Mouse (Mus musculus): ENCODE measurements around the gene Grm2. TPM values are rescaled to one million over a fixed set of nuclear protein-coding genes. Genes with fewer than 3 reads are reported as not detected.

Grm2 gene
- not detected for total RNA-seq (2021)

DNA sequence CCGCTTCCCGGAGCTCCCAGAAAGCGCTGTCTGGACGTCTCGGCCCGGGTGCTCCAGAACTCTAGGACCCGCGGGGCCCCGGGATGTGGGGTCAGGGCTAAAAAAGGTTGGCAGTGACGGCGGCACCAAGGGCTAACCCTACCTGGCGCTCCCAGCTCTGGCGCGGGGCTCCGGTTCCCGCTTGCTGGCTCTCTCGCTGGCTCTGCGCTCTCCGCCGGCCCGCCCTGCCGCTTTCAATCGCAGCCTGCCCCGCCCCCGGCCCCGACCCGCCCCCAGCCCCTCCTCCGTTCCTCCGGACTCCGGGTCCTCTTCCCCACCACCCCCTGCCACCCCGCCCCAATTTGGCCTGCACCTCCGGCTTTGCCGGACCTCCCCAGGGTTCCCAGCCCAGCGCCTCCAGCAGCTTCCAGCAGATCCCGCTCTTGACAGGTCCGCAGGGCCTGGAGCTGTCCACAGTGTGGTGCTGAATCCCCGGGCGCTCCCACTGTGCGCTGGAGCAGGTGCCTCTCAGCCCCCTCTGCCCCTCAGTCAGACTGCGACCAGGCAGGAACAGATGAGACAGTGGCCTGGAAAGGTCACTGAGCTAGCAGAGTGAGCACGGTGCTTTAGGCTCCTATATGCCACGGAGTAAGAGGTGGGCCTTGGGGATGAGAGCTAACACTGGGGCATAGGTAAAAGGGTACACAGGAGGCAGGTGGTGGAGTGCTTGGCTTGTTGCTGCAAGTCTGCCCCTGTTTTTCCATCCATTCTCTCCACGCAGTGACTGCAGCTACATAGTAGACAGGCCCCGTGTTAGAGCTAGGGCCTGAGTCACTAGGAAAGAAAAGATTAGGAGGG, at the start of gene Grm2:
Grm2 (minus strand) TSS at position 199 of the 837 bp plus-strand sequence.
- intact Hi-C loops (cut with DNase I) = no loop called here
- peak; percentile 79 to 86 for DNase-seq

- intact Hi-C loops (cut with DNase I) = no loop called here
- DNase-seq = no peak
These were observed 37.1 kb upstream of the Grm2 start for GRCm38 (mm10) chr9:106692973-106693481.

DNA sequence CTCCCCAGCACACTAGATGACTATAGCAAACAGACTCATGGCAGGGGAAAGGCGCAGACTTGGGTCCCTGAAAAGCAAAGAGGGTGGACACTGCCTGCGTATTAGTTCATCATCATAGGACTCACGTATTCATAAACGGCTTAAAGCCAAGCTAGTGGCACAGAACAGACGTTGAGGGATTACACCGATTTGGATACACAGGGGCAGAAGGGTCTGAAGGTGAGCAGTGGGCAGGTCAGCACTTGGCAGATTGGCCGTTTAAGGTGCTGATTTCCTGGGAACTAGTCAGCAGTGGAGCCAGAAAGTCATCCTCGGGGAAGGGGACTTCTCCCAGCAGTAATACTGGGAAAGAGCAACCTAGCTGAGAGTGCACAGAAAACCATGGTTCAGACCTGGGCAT, 33.0 kb upstream of the Grm2 start:
- DNase-seq = no peak
- intact Hi-C loops (cut with DNase I) = loop anchor here (5.0 kb wide), 1 partner anchor 603 kb away; no protein-coding TSS in a partner anchor

DNA sequence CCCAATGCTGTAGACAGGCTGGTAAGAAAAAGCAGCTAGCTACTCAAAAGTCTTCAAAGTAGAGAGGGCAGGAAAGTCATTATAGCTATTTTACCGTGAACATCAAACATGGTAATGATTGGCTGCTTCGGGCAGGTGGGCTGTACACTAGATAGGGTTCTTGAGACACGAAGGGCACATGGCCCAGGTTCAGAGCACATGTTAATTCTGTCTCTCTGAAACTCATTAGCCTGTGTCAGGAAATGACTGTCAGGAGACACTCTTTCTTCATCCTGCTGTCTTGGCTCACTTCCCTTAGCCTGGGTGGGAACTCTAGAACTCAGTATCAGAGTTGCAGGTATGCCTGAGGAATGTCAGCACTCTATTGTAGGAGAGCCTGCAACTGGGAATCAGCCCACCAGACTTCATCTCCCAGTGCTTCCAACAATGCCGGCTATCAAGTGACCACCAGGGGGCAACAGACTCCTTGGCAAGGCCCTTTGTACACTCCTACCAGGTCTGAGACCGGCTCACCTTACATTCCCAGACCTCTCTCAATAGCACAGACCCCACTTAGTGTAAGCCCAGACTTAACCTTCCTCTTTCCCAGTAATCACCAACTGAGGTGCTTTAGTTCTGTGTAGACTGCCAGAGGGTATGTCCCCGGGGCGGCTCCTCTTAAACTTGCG, 31.2 kb upstream of the Grm2 start:
- DNase-seq = peak; percentile 76 to 87
- intact Hi-C loops (cut with DNase I) = loop anchor here (2.0 to 5.0 kb wide), 4 partner anchors 102 to 605 kb away; partner anchors contain the start of genes Rad54l2 and Rbm15b

GRCm38 (mm10) chr9:106685249-106686101, 29.6 kb upstream of the Grm2 start, which contains the start of gene Tex264:
Tex264 (minus strand) TSS chr9:106685927.
- intact Hi-C loops (cut with DNase I) = loop anchor here (2.0 to 5.0 kb wide), 4 partner anchors 103 to 607 kb away; partner anchors contain the start of genes Rad54l2 and Rbm15b
- DNase-seq = peak; percentile 85 to 86

DNA sequence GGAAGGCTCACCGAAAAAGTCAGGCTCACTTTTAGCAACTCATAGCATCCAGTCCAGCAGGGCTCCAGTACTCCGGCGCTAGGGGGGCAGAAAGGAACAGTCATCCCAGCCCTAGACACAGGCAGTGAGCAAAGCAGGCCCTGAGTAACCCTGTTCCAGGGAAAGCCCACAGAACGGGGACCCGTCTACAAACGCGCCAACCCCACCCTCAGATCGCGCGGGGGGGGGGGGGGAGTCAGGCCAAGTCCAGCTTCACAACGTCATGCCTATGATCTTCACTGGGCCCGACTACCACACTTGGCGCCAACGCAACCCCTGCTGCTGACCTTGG, 29.0 kb upstream of the Grm2 start:
- intact Hi-C loops (cut with DNase I) = loop anchor here (5.0 kb wide), 1 partner anchor 607 kb away; no protein-coding TSS in a partner anchor
- peak in 1 of 2 experiments; percentile 34 for DNase-seq

GRCm38 (mm10) chr9:106684093-106684872, 28.4 kb upstream of the Grm2 start:
- no peak for DNase-seq
- intact Hi-C loops (cut with DNase I) = no loop called here

GRCm38 (mm10) chr9:106681026-106681425, 25.1 kb upstream of the Grm2 start:
- DNase-seq = no peak
- intact Hi-C loops (cut with DNase I) = no loop called here

DNA sequence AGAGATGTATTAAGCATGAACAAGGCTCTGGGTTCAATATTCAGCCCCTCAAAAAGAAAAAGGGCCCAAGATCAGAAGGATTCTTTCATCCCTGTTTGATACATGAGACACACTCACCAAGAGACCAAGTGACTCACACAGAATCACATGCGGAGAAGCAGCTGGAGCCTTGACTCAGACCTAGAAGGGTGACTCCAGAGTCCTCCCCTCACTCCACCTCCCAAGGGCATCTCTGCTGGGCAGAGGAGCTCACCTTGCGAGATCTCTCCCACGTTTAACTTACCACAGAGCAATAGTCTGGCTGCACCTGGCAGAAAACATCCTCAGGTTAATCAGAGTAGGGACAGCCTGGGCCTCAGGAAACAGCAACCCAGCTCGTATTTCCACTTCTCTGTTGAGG, 22.4 kb upstream of the Grm2 start:
- DNase-seq = no peak
- intact Hi-C loops (cut with DNase I) = no loop called here

- intact Hi-C loops (cut with DNase I) = no loop called here
- DNase-seq = no peak
These were observed 21.8 kb upstream of the Grm2 start for GRCm38 (mm10) chr9:106677702-106678101.

- intact Hi-C loops (cut with DNase I) = no loop called here
- no peak for DNase-seq
These were observed 20.7 kb upstream of the Grm2 start for GRCm38 (mm10) chr9:106676571-106676970.

- intact Hi-C loops (cut with DNase I) = loop anchor here (2.0 kb wide), 1 partner anchor 143 kb away; no protein-coding TSS in a partner anchor
- no peak for DNase-seq
These were observed 20.1 kb upstream of the Grm2 start for GRCm38 (mm10) chr9:106675965-106676364.

DNA sequence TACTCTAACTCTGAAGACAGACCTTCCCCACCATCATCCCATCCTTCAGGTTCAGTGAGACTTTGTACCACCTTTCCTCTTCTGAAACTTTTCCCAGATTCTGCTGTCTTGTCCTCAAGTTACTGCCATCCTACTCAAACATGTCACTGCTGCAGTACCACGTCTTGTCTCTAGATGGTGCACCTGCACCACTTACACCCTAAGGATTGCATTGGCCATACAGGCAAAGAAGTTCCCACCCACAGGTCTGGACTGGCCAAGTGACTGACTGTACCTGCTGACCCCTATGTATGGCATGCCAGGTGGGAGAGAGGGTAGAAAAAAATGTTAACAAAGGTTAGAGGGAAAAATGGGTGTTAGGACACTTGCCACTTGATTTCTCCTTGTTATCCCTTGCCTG, 19.6 kb upstream of the Grm2 start:
- DNase-seq = peak; percentile 85 to 90
- intact Hi-C loops (cut with DNase I) = loop anchor here (2.0 kb wide), 1 partner anchor 143 kb away; no protein-coding TSS in a partner anchor

- no peak for DNase-seq
- intact Hi-C loops (cut with DNase I) = loop anchor here (2.0 kb wide), 1 partner anchor 145 kb away; no protein-coding TSS in a partner anchor
These were observed 18.0 kb upstream of the Grm2 start for GRCm38 (mm10) chr9:106673860-106674259.

DNA sequence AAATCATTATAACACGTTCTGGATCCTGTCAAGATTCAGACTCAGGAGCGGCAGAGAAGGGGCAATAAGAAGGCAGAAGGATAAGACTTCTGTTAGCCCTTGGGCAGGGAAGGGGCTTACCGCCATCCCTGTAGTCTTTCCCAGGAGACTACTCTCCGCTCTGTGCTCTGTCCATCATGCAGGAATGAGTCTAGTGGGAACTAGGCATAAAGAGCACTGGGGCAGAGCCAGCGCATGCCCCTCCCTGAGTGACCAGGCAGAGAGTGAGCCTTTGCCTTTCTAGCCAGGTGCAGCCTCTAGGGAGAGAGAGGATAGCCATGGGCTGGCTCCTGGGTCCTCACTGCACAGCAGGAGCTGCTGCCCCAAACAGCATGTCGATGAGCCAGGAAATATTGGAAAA, 9.0 kb upstream of the Grm2 start:
- no peak for DNase-seq
- intact Hi-C loops (cut with DNase I) = no loop called here

DNA sequence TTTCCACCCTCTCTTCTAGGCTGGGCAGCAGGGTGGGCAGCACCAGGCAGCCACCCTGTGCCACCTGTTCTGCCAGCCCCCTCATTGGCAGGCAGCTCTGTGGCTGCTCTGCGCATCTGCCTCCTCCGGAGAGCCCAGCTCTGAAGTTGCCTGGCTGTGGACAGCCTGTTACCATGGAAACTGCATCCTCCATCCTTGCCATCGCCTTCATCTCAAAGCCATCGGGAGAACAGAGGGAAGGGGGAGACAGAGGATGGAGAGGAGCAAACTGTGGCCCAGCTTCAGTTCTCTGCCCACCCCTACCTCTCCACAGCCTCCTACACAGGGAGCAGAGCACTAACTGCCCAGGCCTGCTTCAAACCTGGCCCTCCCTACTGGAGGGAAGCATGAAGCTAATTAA, 8.6 kb upstream of the Grm2 start:
- DNase-seq = no peak
- intact Hi-C loops (cut with DNase I) = no loop called here

DNA sequence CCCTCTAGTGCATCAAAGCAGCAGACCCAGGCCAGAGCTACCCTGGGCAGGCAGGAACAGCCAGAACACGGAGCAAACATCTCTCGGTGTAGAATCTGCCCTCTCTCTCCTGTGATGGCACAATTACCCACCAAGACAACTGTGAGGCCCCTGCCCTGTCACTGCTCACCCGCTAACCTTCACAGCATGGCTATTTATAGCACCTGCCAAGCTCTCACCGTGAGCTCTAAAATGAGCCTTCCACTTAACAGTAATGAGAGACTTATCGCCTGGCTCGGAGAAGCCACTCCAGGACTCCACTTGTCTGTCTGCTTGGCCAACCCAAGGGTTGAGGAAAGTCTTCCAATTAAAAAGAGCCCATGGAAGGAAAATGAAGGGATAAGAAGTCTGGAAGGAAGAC, 7.3 kb upstream of the Grm2 start:
- peak; percentile 25 to 32 for DNase-seq
- intact Hi-C loops (cut with DNase I) = no loop called here

DNA sequence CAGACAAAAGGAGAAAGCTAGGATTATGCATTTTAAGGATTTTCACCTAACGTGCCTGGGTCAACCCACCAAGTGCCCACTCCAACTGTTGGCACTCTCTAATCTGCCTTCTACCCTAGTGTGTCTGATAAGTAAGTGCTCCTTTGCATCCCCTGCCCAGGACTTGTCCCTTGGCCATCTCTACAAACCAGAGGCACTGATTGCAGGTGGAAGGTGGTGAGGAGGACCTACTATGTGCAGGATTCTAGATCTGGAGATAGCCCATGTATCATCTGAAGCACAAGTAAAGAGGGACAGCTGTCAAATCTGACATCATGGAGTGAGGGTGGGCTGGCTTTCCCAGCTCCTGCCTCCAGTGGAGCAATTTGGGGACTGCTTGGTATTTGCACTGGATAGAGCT, 4.1 kb upstream of the Grm2 start:
- DNase-seq = no peak
- intact Hi-C loops (cut with DNase I) = no loop called here

DNA sequence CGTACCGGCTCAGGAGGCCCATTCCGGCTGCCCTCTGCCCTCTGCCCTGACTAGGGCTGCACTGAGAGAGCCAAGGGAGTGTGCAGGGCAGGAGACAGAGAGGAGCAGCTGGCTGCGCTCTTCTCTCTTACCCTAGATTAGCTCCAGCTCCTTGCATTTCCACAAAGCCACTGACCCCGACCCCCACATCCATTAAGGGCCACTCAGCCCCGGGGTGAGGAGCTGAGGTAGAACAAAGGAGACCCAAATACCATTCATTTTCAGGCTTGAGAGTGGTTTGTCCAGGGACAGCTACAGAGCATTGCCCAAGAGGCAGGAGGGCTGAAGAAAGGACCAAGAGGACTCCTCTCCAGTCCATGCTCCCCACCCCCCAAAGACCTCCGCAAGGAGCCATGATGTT, 3.6 kb upstream of the Grm2 start:
- intact Hi-C loops (cut with DNase I) = no loop called here
- no peak for DNase-seq

GRCm38 (mm10) chr9:106657592-106657991, 1.7 kb upstream of the Grm2 start:
- intact Hi-C loops (cut with DNase I) = no loop called here
- no peak for DNase-seq
